Mouse (Mus musculus): ENCODE results near the gene B4galt4. TPM values are rescaled to one million over a fixed set of nuclear protein-coding genes. Genes with fewer than 3 reads are reported as not detected.

Gene B4galt4
- polyA plus RNA-seq, 1 experiment, result 18.0 TPM

DNA sequence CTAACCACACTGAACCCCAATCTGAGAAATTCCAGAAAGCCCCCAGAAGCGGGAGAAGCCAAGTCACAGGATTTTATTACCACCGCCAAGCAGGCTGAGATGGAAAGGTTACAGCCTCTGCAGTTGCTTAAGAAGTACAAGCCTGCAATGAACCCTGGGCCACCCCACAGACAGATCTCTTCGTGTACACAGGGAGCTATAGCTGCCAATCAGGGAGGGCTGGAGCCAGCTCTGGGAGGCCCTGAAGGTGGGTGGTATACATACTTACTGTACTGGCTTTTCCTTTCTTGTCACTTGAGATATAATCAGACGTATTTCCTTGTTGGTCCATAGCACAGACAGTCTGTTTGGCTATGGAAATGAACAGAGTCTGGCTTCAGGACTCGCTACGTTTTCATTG, 8.7 kb downstream of the B4galt4 start:
- Histone ChIP-seq H3K4me1 (ENCODE audit: control insufficient read depth, insufficient read depth, low read length) (peaks cover 13% of the 10 kb centered on the region), H3K4me3 (replicated peaks; ENCODE audit: extremely low read depth, low read depth, low read length) (no peak overlapping the region)
- DNase-seq, result peak; percentile 2
- 59% methylated on average over 6 of the region's 6 CpGs for WGBS
- TF ChIP-seq CTCF (IDR thresholded peaks at IDR 0.05; ENCODE audit: insufficient read depth, low read length) (no peak), POLR2A (IDR thresholded peaks at IDR 0.05; ENCODE audit: borderline replicate concordance, extremely low read depth, low read depth, low read length) (no peak)

GRCm38 (mm10) chr16:38753631-38754030, 11.6 kb downstream of the B4galt4 start:
- 55% methylated on average over 11 of the region's 11 CpGs for WGBS
- TF ChIP-seq POLR2A (IDR thresholded peaks at IDR 0.05; ENCODE audit: borderline replicate concordance, extremely low read depth, low read depth, low read length) (no peak), CTCF (IDR thresholded peaks at IDR 0.05; ENCODE audit: insufficient read depth, low read length) (no peak)
- Histone ChIP-seq H3K4me3 (replicated peaks; ENCODE audit: extremely low read depth, low read depth, low read length) (no peak overlapping the region), H3K4me1 (ENCODE audit: control insufficient read depth, insufficient read depth, low read length) (peaks cover 23% of the 10 kb centered on the region)
- DNase-seq, result peak; percentile 2

- peak; percentile 2 for DNase-seq
- Histone ChIP-seq H3K4me1 (ENCODE audit: control insufficient read depth, insufficient read depth, low read length) (peaks cover 23% of the 10 kb centered on the region), H3K4me3 (replicated peaks; ENCODE audit: extremely low read depth, low read depth, low read length) (no peak overlapping the region)
- WGBS, result 30% methylated on average over 7 of the region's 7 CpGs
- TF ChIP-seq POLR2A (IDR thresholded peaks at IDR 0.05; ENCODE audit: borderline replicate concordance, extremely low read depth, low read depth, low read length) (no peak), CTCF (IDR thresholded peaks at IDR 0.05; ENCODE audit: insufficient read depth, low read length) (no peak)
Measured at GRCm38 (mm10) chr16:38755452-38756176, 13.6 kb downstream of the B4galt4 start.

GRCm38 (mm10) chr16:38756177-38756503, 14.1 kb downstream of the B4galt4 start:
- WGBS, result 11% methylated on average over 5 of the region's 5 CpGs
- TF ChIP-seq CTCF (IDR thresholded peaks at IDR 0.05; ENCODE audit: insufficient read depth, low read length) (no peak), POLR2A (IDR thresholded peaks at IDR 0.05; ENCODE audit: borderline replicate concordance, extremely low read depth, low read depth, low read length) (no peak)
- H3K4me1 ChIP-seq (ENCODE audit: control insufficient read depth, insufficient read depth, low read length), result peaks cover 21% of the 10 kb centered on the region
- DNase-seq, result no peak
- H3K4me3 ChIP-seq (replicated peaks; ENCODE audit: extremely low read depth, low read depth, low read length), result no peak overlapping the region

DNA sequence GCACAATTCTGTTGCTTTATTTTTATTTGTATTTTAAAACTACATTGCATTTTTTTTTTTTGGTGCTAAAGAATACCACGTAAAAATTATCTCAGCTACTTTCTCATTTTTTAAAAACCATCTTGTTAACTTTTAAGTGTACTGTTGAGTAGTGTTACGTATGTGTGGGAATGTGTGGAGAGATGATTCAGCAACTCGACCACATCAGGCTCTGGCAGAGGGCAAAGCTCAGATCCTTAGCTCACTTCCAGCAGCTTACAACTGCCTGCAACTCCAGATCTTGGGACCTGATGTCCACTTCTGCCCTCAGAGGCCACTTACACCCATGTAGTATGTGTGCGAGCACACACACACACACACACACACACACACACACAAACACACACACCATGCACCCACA, 14.5 kb downstream of the B4galt4 start:
- TF ChIP-seq CTCF (IDR thresholded peaks at IDR 0.05; ENCODE audit: insufficient read depth, low read length), result no peak
- no peak for TF ChIP-seq POLR2A (IDR thresholded peaks at IDR 0.05; ENCODE audit: borderline replicate concordance, extremely low read depth, low read depth, low read length)
- 35% methylated on average over 4 of the region's 4 CpGs for WGBS
- Histone ChIP-seq H3K4me1 (ENCODE audit: control insufficient read depth, insufficient read depth, low read length) (peaks cover 21% of the 10 kb centered on the region), H3K4me3 (replicated peaks; ENCODE audit: extremely low read depth, low read depth, low read length) (no peak overlapping the region)
- peak; percentile 2 for DNase-seq

- H3K4me3 ChIP-seq (replicated peaks; ENCODE audit: extremely low read depth, low read depth, low read length), result no peak overlapping the region
- WGBS, result 93% methylated on average over 19 of the region's 19 CpGs
- H3K4me1 ChIP-seq (ENCODE audit: control insufficient read depth, insufficient read depth, low read length), result peaks cover 21% of the 10 kb centered on the region
- peak; percentile 2 for DNase-seq
- TF ChIP-seq CTCF (IDR thresholded peaks at IDR 0.05; ENCODE audit: insufficient read depth, low read length), result no peak
- no peak for TF ChIP-seq POLR2A (IDR thresholded peaks at IDR 0.05; ENCODE audit: borderline replicate concordance, extremely low read depth, low read depth, low read length)
Measured at GRCm38 (mm10) chr16:38757626-38758025, 15.6 kb downstream of the B4galt4 start.

DNA sequence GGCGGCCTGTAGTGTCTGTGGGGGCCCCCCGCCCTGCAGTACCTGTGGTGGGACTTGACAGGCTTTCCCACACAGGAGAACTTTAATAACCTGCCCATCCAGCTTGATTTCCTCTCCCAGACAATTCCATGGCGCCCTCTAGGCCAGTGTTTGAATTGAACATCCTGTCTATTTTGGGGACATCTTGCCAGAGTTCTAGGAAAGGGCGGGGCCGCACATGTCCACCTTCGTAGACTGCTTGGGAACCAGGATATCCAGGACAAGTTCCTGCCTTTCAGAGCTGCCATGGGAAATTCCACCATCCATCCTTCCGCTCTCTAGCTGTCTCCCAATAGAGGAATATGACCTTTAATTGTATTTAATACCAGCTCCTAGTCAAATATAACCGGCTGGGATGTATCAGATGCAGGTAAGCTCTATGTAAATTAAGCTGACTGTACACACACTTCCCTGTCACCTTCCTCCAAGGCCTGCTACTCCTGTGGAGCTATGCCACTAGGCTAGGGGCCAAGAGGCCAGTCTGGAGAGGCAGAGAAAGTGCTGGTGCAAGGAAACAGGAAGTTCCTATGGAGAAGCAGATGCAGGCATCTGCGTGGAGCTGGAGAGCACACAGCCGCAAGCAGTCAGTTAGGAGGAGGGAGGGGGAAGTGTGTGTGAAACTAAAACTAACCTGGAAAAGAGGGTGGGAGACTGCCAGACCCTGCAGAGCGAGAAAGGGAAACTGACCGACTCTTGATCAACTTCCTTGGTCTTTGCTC, 16.2 kb downstream of the B4galt4 start:
- DNase-seq, result peak; percentile 5

GRCm38 (mm10) chr16:38760239-38760638, 18.2 kb downstream of the B4galt4 start:
- peaks cover 25% of the 10 kb centered on the region for H3K4me1 ChIP-seq (ENCODE audit: control insufficient read depth, insufficient read depth, low read length)
- TF ChIP-seq CTCF (IDR thresholded peaks at IDR 0.05; ENCODE audit: insufficient read depth, low read length), result no peak
- no peak for TF ChIP-seq POLR2A (IDR thresholded peaks at IDR 0.05; ENCODE audit: borderline replicate concordance, extremely low read depth, low read depth, low read length)
- no peak for DNase-seq
- 93% methylated on average over 5 of the region's 5 CpGs for WGBS
- no peak overlapping the region for H3K4me3 ChIP-seq (replicated peaks; ENCODE audit: extremely low read depth, low read depth, low read length)

More for the DNA sequence above, 16.2 kb downstream of the B4galt4 start:
- TF ChIP-seq CTCF (IDR thresholded peaks at IDR 0.05; ENCODE audit: insufficient read depth, low read length), result no peak
- no peak for TF ChIP-seq POLR2A (IDR thresholded peaks at IDR 0.05; ENCODE audit: borderline replicate concordance, extremely low read depth, low read depth, low read length)
- 55% methylated on average over 12 of the region's 12 CpGs for WGBS
- Histone ChIP-seq H3K4me3 (replicated peaks; ENCODE audit: extremely low read depth, low read depth, low read length) (no peak overlapping the region), H3K4me1 (ENCODE audit: control insufficient read depth, insufficient read depth, low read length) (peaks cover 23% of the 10 kb centered on the region)

DNA sequence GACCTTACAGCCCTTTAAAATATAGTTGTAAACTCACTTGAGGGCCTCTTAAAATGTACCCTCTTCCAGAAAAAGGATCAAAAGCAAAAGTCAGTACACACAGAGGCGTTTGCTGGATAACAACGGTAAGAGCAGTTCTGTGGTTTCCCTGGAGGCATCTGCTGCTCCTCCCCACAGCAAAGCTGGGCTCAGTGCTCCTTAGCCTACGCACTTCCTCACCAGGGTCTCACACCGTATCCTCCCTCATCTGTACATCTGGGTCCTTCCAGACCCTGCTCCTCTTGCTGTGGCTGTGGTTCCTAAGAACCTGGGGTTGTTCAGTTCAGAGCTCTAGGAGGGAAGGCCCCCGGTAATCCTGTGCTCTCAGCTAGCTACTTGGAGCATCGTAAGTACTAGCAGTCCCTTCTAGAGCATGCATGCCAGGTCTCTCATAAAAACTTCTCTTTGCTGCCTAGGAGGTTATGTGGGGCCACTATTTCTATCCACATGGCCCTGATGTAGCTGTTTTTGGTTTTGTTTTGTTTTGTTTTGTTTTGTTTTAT, 18.8 kb downstream of the B4galt4 start:
- DNase-seq, result no peak
- Histone ChIP-seq H3K4me1 (ENCODE audit: control insufficient read depth, insufficient read depth, low read length) (peaks cover 20% of the 10 kb centered on the region), H3K4me3 (replicated peaks; ENCODE audit: extremely low read depth, low read depth, low read length) (no peak overlapping the region)
- 66% methylated on average over 6 of the region's 6 CpGs for WGBS
- no peak for TF ChIP-seq POLR2A (IDR thresholded peaks at IDR 0.05; ENCODE audit: borderline replicate concordance, extremely low read depth, low read depth, low read length)
- TF ChIP-seq CTCF (IDR thresholded peaks at IDR 0.05; ENCODE audit: insufficient read depth, low read length), result no peak
